Mouse (Mus musculus) lung, adult 2 months (tissue): ENCODE measurements around the gene Gm20388. TPM values are rescaled to one million over a fixed set of nuclear protein-coding genes. Genes with fewer than 3 reads are reported as not detected.

ENCODE experiments used
- DNase-seq: peaks from one replicate; pipeline ENCODE4 v3.0.0; 2022
- H3K4me1 ChIP-seq: fragments of 200-500 bp; 2 replicates; pipeline ENCODE4 v1.6.1; 2011; ENCODE audit warnings: low read length; ENCODE audit not compliant: control insufficient read depth, insufficient read depth
- H3K4me3 ChIP-seq: fragments of 200-500 bp; replicated peaks from 2 replicates; pipeline ENCODE3; 2011; ENCODE audit warnings: low read depth, mild to moderate bottlenecking, control low read depth, low read length; ENCODE audit errors: extremely low read depth
- CTCF ChIP-seq: fragments of 200-500 bp; IDR thresholded peaks from 2 replicates; pipeline ENCODE4 v1.5.1; 2011; ENCODE audit warnings: mild to moderate bottlenecking, low read length, control low read depth; ENCODE audit not compliant: insufficient read depth
- POLR2A ChIP-seq: fragments of 200-500 bp; IDR thresholded peaks from 2 replicates; pipeline ENCODE4 v1.6.1; 2011; ENCODE audit warnings: low read depth, mild to moderate bottlenecking, control low read depth, low read length, borderline replicate concordance; ENCODE audit errors: extremely low read depth
- WGBS: fragments of 180-500 bp; shearing (Covaris S2); methylation state at CpG from one replicate; pipeline ENCODE4 v1.1.7; 2018; 5-methylcytosine and 5-hydroxymethylcytosine counted together
- polyA plus RNA-seq: library from polyadenylated mRNA; depleted of rRNA; stranded (reverse); fragments of >200 nt; gene quantifications from 2 replicates; pipeline ENCODE4 v1.2.3, GENCODE M21; 2012

Gene Gm20388
- polyA plus RNA-seq, 1 experiment, result 67.8 TPM

- 1% methylated on average over 42 of the region's 42 CpGs for WGBS
- no peak for TF ChIP-seq CTCF
- TF ChIP-seq POLR2A, result no peak
- DNase-seq, result peak; percentile 58
- Histone ChIP-seq H3K4me3 (peak overlapping the region; percentile 47), H3K4me1 (no peaks in the 10 kb centered on the region)
These were observed 723.7 kb downstream of the Gm20388 start for GRCm38 (mm10) chr8:120634329-120634839.

DNA sequence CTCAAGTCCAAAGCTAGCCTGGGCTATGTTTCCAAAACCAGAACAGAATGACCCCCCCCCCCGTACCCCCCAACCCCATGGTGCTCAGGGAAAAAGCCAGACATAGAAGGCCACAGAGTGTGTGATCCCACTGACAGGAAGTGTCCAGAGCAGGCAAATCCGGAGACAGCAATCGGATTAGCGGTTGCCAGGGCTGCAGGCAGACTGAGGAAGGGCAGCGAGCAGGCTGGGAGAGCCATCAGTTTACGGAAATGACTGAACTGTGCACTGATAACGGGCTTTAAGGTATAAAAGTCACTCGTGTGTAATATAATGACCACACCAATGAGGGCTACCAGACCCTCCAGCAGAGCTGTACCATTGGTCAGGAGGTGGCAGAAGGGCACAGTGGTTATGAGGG, 730.6 kb downstream of the Gm20388 start:
- no peak overlapping the region for H3K4me3 ChIP-seq
- no peak for TF ChIP-seq CTCF
- no peak for TF ChIP-seq POLR2A
- WGBS, result 30% methylated on average over 8 of the region's 8 CpGs

GRCm38 (mm10) chr8:120642031-120642662, 731.5 kb downstream of the Gm20388 start:
- WGBS, result 75% methylated on average over 10 of the region's 10 CpGs

More for the DNA sequence above, 730.6 kb downstream of the Gm20388 start:
- no peak for DNase-seq
- no peaks in the 10 kb centered on the region for H3K4me1 ChIP-seq

DNA sequence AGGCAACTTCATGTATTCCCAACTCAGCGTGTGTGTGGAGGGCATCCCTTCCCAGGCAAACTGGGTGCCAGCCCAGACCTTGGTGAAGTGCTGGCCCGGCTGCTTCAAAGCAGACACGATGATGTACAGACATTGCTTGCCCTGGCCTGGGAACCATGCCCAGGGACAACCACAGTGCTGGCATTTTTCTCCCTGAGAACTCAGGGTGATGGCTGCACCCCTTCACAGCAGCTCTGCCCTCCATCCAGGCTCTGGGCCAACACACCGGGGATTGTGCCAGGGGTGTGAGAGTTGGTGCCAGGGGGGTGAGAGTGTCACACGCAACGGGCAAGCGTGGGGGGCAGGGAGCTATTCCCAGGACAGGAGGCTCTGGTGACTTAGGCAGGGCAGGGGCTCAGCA, 734.0 kb downstream of the Gm20388 start:
- WGBS, result 39% methylated on average over 7 of the region's 7 CpGs
- DNase-seq, result peak; percentile 16
- TF ChIP-seq POLR2A, result no peak
- no peak for TF ChIP-seq CTCF
- Histone ChIP-seq H3K4me1 (no peaks in the 10 kb centered on the region), H3K4me3 (no peak overlapping the region)

More at GRCm38 (mm10) chr8:120642031-120642662, 731.5 kb downstream of the Gm20388 start:
- TF ChIP-seq POLR2A (no peak), CTCF (no peak)
- DNase-seq, result no peak
- H3K4me1 ChIP-seq, result no peaks in the 10 kb centered on the region
- no peak overlapping the region for H3K4me3 ChIP-seq

DNA sequence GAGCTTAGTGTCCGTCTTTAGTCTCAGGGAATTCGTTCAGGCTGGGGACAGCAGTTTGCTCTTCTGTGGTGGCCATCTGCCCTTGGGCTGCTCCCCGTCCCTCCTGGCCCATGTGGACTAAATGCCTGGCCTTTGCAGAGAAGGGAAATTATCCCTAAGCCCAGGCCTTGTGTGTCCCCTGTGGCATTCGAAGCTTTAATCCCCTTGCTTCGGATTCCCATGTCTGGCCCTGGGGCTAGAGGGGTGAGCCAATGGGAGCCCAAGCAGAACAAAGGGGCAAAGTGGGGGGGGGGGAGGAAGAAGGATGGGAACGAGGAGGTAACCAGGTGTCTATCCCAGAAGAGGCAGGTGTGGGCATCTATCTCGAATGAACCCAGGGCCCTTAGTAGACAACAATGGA, 736.9 kb downstream of the Gm20388 start, which contains the start of gene 1190005I06Rik:
TSS of gene 1190005I06Rik (minus strand) at position 101 of the 400 bp plus-strand sequence.
- no peak for DNase-seq
- WGBS, result 72% methylated on average over 7 of the region's 7 CpGs
- Histone ChIP-seq H3K4me3 (no peak within 1 kb of the TSS), H3K4me1 (no peaks in the 10 kb centered on the region)
- TF ChIP-seq CTCF, result no peak
- no peak for TF ChIP-seq POLR2A

DNA sequence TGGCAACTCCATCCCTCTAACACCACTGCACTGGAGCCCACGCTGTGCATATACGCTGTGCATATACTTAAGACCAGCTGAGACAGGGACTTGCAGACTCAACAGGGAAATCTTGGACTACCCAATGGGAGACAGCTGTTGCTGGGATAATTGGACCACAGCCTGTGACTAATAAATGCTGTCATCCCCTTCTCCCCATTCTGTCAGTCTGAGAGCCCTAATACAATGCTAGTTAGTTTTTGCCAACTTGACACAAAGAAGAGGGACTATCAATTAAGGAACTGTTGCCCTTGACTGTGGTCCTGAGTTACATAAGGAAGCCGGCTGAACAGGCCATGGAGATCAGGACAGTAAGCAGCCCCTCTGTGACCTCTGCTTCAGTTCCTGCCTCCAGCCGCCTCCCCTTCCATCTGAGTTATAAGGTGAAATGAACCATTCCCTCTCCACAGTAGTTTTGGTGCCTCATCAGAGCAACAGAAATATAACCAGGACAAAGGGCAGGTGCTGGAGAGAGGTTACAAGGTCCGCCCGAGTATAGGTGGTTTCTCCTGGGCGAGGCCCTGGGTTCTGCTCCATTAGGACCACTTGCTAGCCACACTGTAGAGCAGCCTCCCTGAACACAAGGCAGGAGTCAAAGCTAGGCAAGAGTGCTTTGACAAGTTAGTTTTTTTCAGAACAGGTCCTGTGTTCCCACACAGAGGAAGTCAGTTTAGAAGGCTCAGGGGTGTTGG, 745.8 kb downstream of the Gm20388 start:
- DNase-seq, result no peak
- 86% methylated on average over 7 of the region's 7 CpGs for WGBS
- TF ChIP-seq POLR2A (no peak), CTCF (no peak)

DNA sequence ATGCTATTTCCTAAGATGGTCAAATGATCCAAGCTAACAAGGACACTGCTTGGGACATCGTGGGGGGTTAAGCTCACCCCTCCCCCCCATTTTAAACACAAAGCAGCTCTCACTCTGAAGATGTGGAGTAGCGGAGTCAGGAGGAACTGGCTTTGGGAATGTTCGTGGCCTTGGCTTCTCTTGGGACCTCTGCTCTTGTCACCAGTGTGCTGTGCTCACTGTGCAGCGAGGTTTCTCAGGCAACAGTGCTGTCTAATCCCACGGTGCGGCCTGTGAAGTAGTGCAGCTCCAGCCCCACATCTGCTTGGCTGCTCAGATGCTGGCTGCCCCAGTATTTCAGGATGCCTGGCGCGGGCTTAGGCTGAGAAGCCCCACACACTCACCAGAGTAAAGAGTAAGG, 746.8 kb downstream of the Gm20388 start:
- TF ChIP-seq POLR2A, result no peak
- 83% methylated on average over 8 of the region's 8 CpGs for WGBS
- H3K4me1 ChIP-seq, result no peaks in the 10 kb centered on the region
- H3K4me3 ChIP-seq, result no peak overlapping the region
- no peak for DNase-seq

More for the DNA sequence above, 745.8 kb downstream of the Gm20388 start:
- Histone ChIP-seq H3K4me3 (no peak overlapping the region), H3K4me1 (no peaks in the 10 kb centered on the region)

- TF ChIP-seq CTCF (no peak), POLR2A (no peak)
- H3K4me3 ChIP-seq, result no peak overlapping the region
- WGBS, result 66% methylated on average over 6 of the region's 6 CpGs
- H3K4me1 ChIP-seq, result peaks cover 13% of the 10 kb centered on the region
- no peak for DNase-seq
These were observed 753.9 kb downstream of the Gm20388 start for GRCm38 (mm10) chr8:120664566-120664965.

GRCm38 (mm10) chr8:120665726-120666455, 755.2 kb downstream of the Gm20388 start:
- no peak for DNase-seq
- H3K4me3 ChIP-seq, result no peak overlapping the region
- WGBS, result 63% methylated on average over 3 of the region's 3 CpGs
- TF ChIP-seq POLR2A (no peak), CTCF (no peak)
- peaks cover 13% of the 10 kb centered on the region for H3K4me1 ChIP-seq
